Mouse (Mus musculus) Muller cell, postnatal 12 days (primary cell): Measurements from ENCODE around the gene Swap70.

Experiments
- DNase-seq: peaks from one replicate; pipeline ENCODE4 v3.0.0-alpha.2; 2015; ENCODE audit errors: inconsistent ontology term

Swap70 gene

DNA sequence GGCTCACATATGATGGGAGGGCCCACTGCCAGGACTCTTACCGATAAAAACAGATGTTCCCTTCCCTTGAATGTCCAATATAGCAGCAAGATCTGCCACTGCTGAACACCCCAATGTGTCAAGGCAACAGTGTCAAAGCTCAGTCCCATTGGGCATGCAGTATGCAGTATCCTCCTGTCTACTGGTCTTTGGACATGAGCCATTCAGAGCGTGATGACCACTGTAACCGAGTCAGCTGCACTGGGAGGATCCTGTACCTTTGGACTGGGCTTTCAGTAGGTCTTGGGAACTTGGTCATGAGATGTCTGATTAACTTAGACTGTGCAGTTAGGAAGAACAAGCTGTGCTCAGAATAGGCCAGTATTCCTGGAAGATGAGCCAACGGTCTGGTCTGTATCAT lies 84.0 kb downstream of the Swap70 start:
- no peak for DNase-seq

- DNase-seq = no peak
Observed at GRCm38 (mm10) chr7:110306281-110306680, 84.8 kb downstream of the Swap70 start.

GRCm38 (mm10) chr7:110307741-110308140 lies 86.2 kb downstream of the Swap70 start:
- no peak for DNase-seq

- no peak for DNase-seq
Observed at GRCm38 (mm10) chr7:110309246-110309645, 87.7 kb downstream of the Swap70 start.

DNA sequence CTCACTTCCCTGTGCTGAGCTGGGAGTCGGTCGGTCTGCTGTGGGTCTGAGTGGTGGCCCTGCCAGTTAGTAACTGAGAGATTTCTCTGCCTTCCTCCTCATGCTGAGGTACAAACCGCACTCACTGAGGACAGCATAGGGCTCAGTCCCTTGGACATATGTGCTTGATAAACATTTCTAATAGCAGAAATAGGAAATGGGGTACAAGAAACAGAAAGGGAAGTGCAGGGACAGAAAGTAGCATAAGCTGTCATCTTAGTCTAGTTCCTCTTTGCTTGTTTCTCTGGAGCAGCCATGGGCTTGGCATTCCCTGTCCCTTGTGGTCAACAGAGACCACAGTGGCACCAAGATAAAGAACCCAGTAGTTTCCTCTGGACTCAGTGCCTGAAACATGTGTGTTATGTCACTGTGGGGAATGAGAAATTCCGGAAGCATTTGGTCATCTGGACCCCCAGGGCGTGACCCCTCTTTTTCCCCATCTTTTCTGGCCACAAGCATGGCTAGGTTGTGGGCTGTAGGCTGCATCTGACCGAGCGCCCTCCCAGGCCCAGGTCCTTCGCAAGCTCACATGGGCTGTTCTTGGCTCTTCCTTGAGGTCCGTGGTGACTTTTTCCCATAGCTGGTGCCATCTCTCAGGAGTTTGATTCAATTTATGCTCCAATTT lies 92.0 kb downstream of the Swap70 start:
- peak; percentile 81 for DNase-seq

GRCm38 (mm10) chr7:110314401-110314890 lies 92.9 kb downstream of the Swap70 start:
- DNase-seq = no peak

DNA sequence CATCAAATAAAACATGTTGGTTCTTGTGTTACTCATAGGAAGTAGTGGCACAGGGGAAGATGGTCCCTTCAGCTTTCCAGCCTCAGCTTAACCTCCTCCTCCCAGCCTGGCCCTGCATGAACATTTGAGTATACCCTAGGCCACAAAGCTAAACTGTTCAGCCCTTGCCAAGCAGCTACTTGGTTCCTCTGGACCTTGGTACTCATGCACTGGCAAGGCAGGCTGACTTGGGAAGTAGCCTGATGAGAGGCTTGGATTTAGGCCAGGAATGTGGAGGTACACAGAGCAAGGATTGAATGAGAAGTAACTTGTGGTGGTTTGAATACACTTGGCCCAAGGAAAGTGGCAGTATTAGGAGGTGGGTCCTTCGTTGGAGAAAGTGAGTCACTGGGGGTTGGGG lies 93.8 kb downstream of the Swap70 start:
- no peak for DNase-seq

- DNase-seq = no peak
Observed at GRCm38 (mm10) chr7:110317412-110317811, 95.9 kb downstream of the Swap70 start.

DNA sequence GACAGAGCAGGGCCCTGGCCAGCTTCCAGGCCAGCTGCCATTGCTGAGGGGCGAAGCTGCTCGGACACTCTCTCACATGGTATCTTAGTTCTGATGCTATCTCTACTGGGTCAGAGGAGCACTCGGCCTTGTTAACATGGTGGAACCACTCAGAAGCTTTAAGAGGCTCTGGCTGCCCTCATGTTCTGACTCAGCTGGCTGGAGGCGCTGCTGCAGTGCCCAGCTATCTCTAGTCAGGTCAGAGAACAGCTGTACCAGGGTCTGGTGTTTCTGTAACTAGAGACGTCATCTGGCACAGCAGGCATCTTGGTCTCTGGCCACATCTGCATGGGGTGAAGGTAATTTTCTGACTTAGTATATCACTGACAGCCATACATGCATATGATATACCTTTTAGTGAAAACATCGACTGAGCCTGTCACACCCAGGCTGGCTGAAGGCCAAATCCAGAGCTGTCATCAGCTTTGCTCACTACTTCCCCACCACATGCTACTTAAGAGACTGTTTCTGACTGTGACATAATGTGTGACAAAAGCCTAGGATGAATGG lies 97.5 kb downstream of the Swap70 start:
- DNase-seq = no peak

- DNase-seq = no peak
Observed at GRCm38 (mm10) chr7:110321106-110321505, 99.6 kb downstream of the Swap70 start.

GRCm38 (mm10) chr7:110324852-110325251 lies 103.3 kb downstream of the Swap70 start:
- DNase-seq = no peak

GRCm38 (mm10) chr7:110325381-110326110 lies 104.0 kb downstream of the Swap70 start:
- DNase-seq = peak; percentile 75
